Mouse (Mus musculus): ENCODE measurements around the gene Hoxc8.

Hoxc8 gene

DNA sequence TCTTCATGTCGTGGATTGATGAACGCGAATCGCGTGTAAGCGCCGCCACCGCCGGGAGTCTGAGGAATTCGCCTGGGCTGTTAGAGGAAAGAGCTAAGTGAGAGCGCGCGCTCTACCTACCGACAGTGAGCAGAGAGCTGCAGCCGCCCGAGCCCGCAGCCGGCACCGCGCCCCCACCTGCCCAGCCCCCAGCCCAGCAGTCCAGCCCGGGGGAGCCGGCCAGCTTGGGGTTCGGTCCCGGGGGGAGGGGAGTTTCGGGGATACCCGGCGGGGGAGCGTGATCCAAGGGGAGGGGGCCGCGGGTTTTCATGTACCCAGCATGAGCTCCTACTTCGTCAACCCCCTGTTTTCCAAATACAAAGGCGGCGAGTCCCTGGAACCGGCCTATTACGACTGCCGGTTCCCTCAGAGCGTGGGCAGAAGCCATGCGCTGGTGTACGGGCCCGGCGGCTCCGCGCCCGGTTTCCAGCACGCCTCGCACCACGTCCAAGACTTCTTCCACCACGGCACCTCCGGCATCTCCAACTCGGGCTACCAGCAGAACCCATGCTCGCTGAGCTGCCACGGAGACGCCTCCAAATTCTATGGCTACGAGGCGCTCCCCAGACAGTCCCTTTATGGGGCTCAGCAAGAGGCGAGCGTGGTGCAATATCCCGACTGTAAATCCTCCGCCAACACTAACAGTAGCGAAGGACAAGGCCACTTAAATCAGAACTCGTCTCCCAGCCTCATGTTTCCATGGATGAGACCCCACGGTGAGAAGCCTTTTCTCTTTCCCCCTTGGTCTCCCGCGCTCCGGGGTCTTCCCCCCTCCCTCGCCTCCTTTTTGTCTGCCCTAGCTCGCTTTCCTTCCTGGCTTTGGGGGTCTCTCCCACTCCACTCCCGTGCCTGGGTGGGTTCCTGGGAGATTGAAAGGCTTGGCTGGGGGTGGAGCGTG, at the start of gene Hoxc8:
Gene Hoxc8, plus strand, starts transcription at position 147 of the 937 bp plus-strand sequence.
- DNase-seq (ENCODE audit: low read depth, low spot score): no peak

DNA sequence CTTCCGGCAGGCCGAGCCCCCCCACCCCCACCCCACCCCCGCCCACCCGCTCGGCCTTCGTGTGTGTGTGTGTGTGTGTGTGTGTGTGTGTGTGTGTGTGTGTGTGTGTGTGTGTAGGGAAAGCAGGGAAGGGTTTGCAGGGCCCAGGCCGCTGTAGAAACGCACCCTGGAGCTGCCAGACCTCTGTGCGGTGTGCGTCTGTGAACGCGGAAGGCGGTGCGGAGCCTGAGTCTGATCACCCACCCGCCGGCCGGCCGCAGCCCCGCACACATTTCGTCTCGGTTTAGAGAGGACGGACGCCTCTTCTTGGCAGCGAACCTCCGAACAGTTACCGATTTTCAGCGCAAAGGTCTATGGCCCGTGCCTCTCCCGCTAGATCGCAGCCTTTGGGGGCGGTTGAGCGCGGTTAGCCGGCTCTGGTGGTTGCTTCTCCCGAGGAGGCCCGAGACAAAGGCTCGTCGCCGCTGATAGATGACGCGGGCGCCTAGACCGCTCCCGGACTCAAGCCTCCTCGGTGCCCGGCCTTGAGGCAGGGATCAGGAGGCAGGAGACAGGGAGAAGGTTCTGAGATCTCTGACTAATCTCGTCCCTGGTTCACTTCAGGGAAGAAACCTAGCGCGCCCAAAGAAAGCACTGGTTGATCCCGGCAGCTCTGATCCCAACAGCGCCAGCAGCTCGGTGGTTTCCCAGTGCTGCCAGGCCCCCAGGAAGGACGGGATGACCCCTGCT, 47.5 kb upstream of the Hoxc8 start:
- DNase-seq (ENCODE audit: low read depth, low spot score): no peak

DNA sequence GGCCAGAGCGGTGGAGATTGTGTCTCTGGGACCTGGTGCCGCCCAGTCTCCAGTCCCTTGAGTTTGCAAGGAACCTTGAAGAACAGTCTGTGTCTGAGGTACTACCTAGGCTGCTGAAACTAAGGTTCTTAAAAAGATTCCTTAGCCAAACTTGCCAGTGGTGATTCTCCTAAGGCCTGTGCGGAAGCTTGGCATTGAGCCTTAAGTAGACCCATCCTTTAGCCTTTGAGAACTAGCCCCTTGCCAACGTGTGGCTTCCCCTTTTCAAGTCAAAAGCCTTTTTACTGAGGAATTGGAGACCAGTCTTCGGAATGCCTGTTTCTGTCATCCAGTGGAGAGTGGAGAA, 47.0 kb upstream of the Hoxc8 start:
- DNase-seq (ENCODE audit: low read depth, low spot score): no peak

DNA sequence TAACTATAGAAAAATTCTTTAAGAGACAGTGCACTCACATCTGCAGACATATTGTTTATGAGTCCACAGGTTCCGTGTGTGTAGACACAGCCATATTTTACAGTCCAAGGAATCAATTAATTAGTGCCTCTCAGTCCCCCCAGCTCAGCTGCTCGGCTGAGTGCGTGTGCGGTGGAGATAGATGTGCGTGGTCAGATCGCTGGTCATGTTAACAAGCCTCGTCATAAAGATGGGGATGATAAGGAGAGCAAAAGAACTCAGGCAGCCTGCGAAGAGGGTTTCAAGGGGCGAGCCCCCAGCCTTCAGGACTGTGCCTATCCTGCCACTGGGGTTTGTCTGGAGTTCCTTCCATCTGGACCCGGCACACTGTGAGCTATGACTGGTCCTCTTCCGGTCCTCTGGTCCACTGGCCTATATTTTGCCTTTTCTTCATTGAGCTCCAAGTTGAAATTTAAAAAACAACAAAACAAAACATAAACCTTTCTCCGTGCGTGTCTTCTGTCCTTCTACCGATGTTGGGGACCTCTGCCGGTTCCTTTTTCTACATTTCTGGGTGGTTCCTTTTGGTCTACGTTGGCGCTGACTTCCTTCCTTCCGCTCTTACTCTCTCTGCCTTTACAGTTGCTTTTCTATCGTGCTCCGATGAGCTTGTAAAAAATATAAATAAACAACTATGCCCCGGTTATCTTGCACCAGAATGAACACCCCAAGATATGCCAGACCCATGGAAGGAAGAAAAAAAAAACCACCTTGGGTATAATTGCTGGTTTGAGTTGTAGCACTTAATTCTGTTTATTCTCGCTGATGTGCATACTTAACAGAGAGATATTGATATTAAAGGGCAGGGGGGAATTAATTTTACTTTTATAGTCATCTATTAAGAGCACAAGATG, 45.0 kb upstream of the Hoxc8 start:
- DNase-seq (ENCODE audit: low read depth, low spot score): no peak

DNA sequence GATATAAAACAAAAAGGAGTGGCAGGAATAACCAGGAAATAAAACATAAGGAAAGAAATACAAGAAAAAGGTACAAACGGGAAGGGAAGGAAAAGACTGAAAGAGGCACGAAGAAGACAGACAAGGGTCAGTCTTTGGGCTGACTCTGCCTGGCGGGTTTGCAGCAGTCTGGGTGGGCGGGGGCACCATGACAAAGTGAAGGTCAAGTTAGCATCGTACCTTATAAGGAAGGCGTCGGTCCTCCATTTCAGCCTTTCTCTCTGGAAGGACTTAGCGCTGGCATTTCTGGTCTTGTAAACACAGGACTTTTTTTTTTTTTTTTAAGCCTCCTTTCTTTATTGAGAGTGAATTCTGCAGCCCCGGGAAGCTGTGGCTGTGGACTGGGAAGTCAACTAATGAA, 43.1 kb upstream of the Hoxc8 start:
- no peak for DNase-seq (ENCODE audit: low read depth, low spot score)

DNA sequence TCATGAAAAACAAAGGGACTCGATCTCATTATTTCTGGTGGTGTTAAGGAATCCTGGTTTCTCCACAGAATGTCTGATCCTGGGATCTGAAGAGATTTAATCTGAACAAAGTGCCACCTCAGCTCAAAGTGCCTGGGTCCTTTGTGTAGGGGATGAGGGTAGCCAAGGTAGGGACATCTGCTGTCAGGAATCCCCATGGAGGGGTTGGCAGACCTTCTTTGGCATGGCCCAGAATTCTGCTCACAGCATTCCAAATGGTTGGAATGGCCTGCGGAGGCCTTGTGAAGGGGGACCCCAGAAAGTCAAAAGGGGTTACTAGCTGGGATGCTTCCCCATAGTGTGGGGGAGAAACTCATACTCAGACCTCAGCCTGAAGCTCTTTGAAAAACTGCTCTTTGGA, 41.6 kb upstream of the Hoxc8 start:
- DNase-seq (ENCODE audit: low read depth, low spot score): no peak

DNA sequence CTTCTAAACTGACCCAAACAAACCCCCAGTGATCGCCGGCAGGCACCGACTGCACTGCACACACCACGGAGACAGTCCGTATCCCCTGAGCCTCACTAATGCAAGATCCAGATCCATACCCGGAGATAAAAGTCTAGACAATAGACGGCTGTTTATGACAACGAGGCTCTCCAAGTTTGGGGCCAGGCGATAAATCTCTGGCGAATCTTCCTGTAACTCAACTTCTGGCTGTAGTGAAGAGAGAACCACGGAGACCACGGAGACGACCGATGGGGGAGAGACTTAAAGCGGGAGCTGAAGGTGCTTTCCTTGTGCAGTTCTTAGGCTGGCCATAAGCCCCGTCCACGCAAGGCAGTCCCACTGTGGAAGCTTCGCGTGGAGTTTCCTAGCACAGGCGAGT, 40.7 kb upstream of the Hoxc8 start:
- DNase-seq (ENCODE audit: low read depth, low spot score): no peak

DNA sequence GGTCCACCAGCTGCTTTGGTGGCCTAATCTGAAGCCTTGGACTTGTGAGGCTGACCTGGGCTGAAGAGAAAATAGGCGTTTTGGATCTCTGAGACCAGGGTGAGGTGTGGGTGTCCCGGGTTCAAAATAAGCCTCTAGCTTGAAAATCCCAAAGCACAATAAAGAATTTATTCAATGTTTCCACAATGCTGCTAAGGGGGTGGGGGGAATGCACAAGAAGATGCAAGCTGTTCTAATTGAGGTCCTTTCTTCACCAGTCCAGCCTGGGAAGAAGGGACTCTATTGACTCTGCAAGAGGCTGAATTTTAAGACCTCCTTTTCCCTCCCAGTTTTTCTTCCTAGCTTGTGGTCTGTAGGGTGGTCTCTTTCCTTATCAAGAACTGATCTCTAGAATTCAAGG, 39.5 kb upstream of the Hoxc8 start:
- no peak for DNase-seq (ENCODE audit: low read depth, low spot score)

DNA sequence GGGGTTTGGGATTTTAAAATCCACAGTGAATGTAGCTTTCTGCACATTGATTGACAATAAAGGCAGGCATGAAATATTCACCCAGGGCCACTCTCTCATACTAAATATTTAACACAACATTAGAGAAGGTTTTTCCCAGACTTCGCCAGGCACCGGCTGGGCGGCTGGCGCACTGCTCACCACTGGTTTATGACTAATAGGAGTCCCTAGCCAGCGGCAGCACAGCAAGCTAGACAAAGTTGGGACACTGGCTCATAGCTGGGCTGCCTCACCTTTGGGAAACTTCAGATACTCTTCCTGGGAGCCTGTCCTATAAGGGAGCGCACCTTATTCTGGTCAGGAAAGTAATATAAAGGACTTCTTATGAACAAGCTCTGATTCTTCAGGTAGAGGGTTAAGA, 36.8 kb upstream of the Hoxc8 start:
- no peak for DNase-seq (ENCODE audit: low read depth, low spot score)

DNA sequence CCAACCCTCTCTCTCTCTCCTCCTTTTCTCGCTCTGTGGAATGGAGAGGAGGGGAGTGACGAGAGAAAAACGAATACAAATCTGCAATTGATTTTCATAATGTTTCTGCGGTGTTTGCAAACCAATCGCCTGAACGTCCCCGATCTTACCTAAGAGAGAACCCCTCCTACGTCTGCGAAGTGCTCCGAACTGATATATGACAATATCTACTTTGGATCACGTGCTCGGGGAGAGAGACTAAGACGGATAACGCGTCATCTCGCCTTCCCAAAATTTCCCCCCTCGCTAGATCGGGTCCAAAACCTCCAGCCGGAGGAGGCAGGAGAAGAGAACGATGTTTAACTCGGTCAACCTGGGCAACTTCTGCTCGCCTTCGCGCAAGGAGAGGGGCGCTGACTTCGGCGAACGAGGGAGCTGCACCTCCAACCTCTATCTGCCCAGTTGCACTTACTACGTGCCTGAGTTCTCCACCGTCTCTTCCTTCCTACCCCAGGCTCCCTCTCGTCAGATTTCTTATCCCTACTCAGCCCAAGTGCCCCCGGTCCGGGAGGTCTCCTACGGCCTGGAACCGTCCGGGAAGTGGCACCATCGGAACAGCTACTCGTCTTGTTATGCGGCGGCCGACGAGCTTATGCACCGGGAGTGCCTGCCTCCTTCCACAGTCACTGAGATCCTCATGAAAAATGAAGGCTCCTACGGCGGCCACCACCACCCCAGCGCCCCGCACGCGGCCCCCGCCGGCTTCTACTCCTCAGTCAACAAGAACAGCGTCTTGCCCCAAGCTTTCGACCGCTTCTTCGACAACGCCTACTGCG, 36.0 kb upstream of the Hoxc8 start, which contains the start of gene Hoxc11:
Gene Hoxc11, plus strand, starts transcription at position 236 of the 815 bp plus-strand sequence.
- DNase-seq (ENCODE audit: low read depth, low spot score): no peak

DNA sequence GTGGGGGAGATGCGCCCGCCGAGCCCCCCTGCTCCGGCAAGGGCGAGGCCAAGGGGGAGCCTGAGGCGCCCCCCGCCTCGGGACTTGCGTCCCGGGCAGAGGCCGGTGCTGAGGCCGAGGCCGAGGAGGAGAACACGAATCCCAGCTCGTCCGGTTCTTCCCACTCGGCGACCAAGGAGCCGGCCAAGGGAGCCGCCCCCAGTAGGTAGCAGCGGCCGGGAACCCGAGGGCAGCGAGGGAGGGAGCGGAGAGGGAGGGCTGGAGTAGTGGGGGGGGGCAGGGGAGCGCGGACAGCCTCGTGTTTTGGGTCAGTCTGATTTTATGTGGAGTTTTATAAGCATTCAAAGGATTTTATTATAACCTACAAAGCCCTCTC, 35.4 kb upstream of the Hoxc8 start:
- no peak for DNase-seq (ENCODE audit: low read depth, low spot score)

DNA sequence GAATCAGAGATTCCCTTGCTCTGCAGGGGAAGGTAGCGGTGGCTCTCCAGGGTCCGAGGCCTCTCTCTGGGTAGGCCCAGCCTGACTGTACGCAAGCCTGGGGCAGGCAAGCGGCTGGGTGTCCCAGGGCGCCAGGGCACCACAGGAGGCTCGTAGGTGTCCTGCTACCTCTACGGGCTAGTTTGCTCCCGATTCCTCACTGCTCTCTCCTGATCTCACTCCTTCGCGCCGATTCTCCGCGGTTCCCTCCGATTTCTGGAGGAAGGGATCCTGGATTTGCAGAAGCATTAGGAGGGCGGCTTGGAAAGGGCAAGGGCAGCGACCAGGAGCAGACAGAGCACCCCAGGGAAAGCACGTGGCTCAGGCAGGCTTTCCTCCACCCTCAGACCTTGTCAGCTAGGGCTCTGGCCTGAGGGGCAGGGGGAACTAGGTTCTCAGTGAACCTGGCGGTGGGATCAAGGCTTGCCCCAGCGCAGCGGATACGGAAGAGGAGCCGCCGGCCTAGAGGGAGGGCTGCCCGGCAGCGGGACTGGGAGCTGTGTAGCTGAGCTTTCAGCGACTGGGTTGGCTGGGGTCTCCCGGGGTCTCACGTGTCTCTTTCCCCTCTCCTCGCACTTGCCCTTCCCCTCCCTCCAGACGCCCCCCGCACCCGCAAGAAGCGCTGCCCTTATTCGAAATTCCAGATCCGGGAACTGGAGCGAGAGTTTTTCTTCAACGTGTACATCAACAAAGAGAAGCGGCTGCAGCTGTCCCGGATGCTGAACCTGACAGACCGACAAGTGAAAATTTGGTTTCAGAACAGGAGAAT, 34.4 kb upstream of the Hoxc8 start:
- DNase-seq (ENCODE audit: low read depth, low spot score): no peak

DNA sequence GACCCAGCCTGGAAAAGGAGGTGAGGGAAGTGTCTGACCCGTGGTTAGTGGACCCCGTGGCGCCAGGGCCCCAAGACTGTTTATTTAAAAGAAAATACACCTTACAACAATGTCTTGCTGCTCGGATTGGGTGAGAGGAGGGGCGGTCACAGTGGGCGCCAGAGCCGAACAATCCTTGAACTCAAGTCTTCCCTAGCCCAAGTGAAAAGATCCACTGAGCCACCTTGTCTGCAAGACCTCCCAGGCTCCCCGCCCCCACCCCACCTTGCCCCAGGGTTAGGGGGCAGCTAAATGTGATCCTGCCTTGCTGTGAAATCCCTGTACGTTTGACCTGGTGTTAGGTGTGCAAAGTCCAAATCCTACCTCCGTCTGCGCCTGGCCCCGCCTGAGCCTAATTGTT, 33.5 kb upstream of the Hoxc8 start:
- DNase-seq (ENCODE audit: low read depth, low spot score): no peak

DNA sequence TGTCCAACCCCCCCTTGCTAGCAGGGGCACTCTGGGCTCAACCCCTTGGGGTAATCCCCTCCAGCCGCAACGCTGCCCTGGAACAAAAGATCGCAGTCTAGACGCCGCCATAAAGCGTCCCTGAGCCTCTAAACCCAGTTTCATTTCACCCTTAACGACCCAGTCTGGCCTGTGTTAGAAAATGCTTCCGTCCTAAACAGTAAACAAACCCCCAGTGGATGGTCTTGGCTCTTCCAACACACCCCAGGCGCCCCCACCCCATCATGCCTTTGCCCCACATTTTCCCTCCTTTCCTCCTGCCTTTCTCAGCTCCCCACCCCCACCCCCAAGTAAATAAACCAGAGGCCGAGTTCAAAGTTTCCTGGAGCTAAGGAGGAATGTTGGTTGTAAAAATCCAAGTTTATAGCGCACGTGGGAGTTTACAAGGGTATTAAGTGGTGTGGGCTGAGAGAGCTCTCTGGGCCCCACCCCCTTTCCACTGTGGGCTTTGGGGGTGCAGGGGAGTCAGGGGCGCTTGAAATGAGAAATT, 30.7 kb upstream of the Hoxc8 start:
- DNase-seq (ENCODE audit: low read depth, low spot score): no peak

DNA sequence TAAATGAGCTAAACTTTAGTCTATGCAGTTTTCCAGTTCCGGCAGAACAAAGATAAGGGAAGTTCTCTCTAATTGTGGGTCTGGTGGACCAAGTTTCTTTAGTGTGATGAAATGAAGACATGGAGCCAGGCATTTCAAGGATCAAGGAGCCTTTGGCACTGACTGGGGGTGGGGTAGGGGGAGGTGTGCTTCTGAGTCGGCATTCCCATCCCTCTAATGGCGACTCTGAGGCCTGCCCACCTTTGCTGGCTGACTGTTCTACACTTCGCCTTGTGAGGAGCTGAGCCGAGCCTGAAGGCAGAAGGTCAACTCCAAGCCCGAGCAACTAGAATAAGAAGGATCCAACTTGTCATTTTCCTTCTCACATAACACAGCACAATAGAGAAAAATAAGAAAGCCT, 28.7 kb upstream of the Hoxc8 start:
- no peak for DNase-seq (ENCODE audit: low read depth, low spot score)

DNA sequence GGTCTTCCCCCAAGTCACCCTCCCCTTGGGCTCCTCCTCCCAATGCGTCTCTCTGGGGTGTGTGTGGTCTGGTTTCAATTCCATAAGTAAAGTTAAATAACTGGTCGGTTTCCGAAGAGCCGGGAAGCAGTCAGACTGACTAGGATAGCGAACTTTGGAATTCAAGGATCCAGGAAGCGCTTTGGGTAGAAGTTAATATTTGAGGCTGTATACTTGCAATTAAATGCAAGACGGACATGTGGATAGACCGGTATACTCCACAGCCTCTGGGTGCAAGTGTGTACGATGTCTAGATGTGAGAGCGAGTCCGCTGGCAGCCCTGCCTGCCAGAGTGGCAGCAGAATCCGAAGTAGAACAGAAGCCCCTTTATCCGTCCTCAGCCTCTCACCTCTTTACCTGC, 27.9 kb upstream of the Hoxc8 start:
- no peak for DNase-seq (ENCODE audit: low read depth, low spot score)

DNA sequence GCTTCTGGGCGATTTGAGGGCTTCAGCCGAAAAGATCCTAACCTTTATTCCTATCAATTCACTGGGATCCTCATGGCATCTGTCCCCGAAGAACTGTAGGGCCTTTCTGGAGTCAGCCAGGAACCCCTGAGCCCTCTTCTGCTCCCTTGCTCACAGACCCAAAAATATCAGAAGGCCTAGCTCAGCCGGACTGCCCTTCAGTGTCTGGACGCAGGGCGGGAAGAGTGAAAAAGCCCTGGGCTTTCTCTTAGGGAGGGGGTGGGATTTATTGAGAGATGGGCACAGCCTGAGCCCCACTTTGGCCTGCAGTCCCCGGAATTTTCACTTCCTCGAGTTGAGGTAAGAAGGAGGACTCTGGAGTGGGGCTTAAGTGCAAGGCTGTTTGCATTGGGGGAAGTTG, 27.1 kb upstream of the Hoxc8 start:
- no peak for DNase-seq (ENCODE audit: low read depth, low spot score)

DNA sequence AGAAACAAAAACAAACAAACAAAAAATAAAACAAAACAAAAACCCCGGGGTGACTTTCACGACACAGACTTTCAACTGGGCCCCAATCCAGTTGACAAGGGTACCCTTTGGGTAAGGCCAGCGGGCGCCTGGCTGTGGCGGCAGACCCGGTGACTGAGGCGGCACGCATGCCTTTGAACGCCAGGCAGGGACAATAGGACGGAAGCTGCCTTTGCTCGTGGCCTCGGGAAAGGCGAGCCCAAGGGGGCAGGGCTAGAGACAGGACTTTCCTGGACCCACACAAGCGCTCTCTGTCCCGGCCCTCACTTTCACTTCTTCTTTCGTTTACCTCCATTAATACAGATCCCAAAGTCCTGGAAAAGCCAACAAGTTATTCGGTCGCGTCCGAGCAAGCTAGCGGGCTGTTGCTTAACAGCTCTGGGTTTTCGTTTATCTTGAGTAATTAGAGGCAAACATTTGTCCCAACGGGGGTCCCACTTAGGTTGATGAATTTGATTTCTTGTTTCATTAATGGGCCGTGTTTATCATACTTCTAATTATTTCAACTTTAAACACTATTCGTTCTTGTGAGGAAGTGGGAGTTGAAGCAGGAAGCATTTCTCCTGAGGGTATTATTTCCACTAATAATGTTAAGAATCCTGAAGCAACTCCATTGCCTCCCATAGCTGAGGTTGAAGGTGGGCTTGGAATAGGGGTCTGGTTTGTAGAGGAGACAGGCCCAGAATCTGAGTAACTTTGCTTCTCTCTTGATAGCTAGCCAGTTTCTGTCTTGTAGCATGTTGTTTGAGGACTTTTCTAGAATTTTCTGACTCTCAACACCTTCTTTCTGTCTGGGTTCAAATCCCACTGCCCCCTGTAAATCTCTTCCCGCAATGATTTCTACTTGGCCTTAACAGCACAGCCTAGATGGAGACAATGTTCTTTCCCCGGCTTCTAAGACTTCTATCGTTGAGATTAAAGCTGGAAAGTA, 26.5 kb upstream of the Hoxc8 start:
- DNase-seq (ENCODE audit: low read depth, low spot score): no peak
